Comparison of ENCODE assay signal across 24 mouse cellular contexts in genomic region chr10:18853417-18853816, GRCm38 (mm10).
"Had no signal": no experiment of that assay in that cellular context is flagged by ENCODE, and none has a peak within 500 bp of the region (broad histone marks: within the 10 kb centered on the region; RNA-seq: fewer than 3 reads in every experiment).

No protein-coding gene starts in this region.

- H3K4me2 ChIP-seq: forebrain, embryonic 15.5 days; heart, embryonic 12.5 days; hindbrain, embryonic 13.5 days; hindbrain, embryonic 15.5 days; kidney, embryonic 15.5 days; limb, embryonic 12.5 days had no signal

- H3K36me3 ChIP-seq: forebrain, embryonic 15.5 days; hindbrain, embryonic 13.5 days; hindbrain, embryonic 15.5 days; kidney, embryonic 15.5 days; limb, embryonic 10.5 days; limb, embryonic 12.5 days had no signal

- H3K27ac ChIP-seq: forebrain, embryonic 15.5 days; heart, embryonic 10.5 days; hindbrain, embryonic 13.5 days; hindbrain, embryonic 15.5 days; hindbrain, postnatal 0 days; kidney, embryonic 15.5 days; kidney, postnatal 0 days; limb, embryonic 10.5 days; limb, embryonic 12.5 days had no signal

- H3K27me3 ChIP-seq: forebrain, embryonic 15.5 days; heart, embryonic 12.5 days; hindbrain, embryonic 15.5 days; limb, embryonic 12.5 days had no signal

- H3K9me3 ChIP-seq: forebrain, embryonic 15.5 days; heart, embryonic 10.5 days; heart, embryonic 12.5 days; hindbrain, embryonic 13.5 days; hindbrain, embryonic 15.5 days; kidney, embryonic 15.5 days; limb, embryonic 10.5 days; limb, embryonic 12.5 days had no signal

- H3K9ac ChIP-seq: forebrain, embryonic 15.5 days; forebrain, postnatal 0 days; heart, embryonic 12.5 days; hindbrain, embryonic 13.5 days; hindbrain, embryonic 15.5 days; kidney, embryonic 15.5 days; limb, embryonic 12.5 days had no signal

- H3K4me1 ChIP-seq: forebrain, embryonic 15.5 days; hindbrain, embryonic 13.5 days; hindbrain, embryonic 15.5 days; kidney, embryonic 15.5 days; limb, embryonic 10.5 days; limb, embryonic 12.5 days had no signal

- DNase-seq: forebrain, postnatal 0 days; gastrocnemius, postnatal 14 days; gastrocnemius, postnatal 36 days; heart, adult 18-20 months; heart, postnatal 10 days; heart, postnatal 36 days; kidney, adult 11 months; kidney, adult 2 months; kidney, adult 9 months; kidney, postnatal 14 days; kidney, postnatal 36 days; layer of hippocampus, adult 9-11 months; layer of hippocampus, postnatal 36 days had no signal

- H3K4me3 ChIP-seq: forebrain, embryonic 15.5 days; heart, embryonic 10.5 days; heart, embryonic 12.5 days; hindbrain, embryonic 13.5 days; hindbrain, embryonic 15.5 days; kidney, embryonic 15.5 days; limb, embryonic 10.5 days; limb, embryonic 12.5 days had no signal

- ATAC-seq: forebrain, embryonic 15.5 days; forebrain, postnatal 0 days; hindbrain, postnatal 0 days; intestine, embryonic 16.5 days had no signal
